Mouse (Mus musculus): ENCODE results near the gene Gata2.

GRCm38 (mm10) chr6:88158790-88159189 lies 34.9 kb upstream of the Gata2 start:
- TF ChIP-seq CTCF (IDR thresholded peaks at IDR 0.05; ENCODE audit: low read depth, low read length) (no peak), POLR2AphosphoS5 (IDR thresholded peaks at IDR 0.05; ENCODE audit: insufficient replicate concordance, low read depth, low read length) (no peak)

Data from G1E (cell line).